Mouse (Mus musculus): ENCODE results near the gene Lif. TPM values are rescaled to one million over a fixed set of nuclear protein-coding genes. Genes with fewer than 3 reads are reported as not detected.

Gene Lif
- polyA plus RNA-seq, 1 experiment from 2014 or later, result not detected

DNA sequence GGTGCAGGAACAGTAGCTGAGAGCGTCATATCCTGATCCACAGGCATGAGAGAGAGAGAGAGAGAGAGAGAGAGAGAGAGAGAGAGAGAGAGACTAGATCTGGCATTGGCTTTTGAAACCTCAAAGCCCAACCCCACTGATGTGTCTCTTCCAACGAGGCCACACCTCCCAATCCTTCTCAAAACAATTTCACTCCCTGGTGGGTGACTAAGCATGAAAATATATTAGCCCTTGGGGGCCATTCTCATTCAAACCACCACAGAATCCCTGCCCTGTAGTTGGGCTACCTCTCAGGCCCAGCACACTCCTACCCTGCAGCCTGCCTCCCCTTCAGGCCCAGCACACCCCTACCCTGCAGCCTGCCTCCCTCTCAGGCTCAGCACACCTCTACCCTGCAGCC, 4.5 kb upstream of the Lif start:
- WGBS (ENCODE audit: insufficient replicate concordance), result 75% methylated on average over 2 of the region's 2 CpGs
- no peak for ATAC-seq
- H3K27ac ChIP-seq (ENCODE audit: low read depth), result no peak overlapping the region

DNA sequence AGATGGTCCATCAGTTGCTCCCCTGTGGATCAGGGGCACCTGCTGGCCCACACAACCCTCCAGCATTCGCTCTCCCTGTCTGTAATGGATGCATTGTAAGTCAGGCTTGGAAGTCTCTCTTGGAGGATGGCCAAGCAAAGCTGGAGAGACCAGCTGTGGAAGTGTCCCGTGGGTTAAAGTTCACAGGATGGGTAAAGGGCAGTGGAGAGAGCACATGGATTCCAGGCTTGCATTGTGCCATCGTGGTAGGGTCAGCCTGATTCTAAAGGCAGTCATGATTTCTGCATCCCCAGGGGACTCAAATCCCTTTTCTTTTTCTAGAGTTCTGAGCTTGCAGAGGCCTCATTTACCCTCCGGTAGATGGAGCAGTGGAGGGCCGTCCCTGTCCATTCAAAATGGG, 399 bp downstream of the Lif start:
- Histone ChIP-seq H3K36me3 (replicated peaks; ENCODE audit: insufficient read depth, low read length) (no peaks in the 10 kb centered on the region), H3K9ac (replicated peaks) (no peak overlapping the region), H3K9me3 (ENCODE audit: low read length) (no peaks in the 10 kb centered on the region), H3K4me2 (ENCODE audit: low read depth, low read length) (no peak overlapping the region), H3K4me3 (ENCODE audit: low read depth, low read length) (no peak overlapping the region), H3K27ac (ENCODE audit: low read depth) (0 out of 2 replicates have a peak overlapping the region, but pooled peaks have one; percentile 16), H3K27me3 (ENCODE audit: insufficient read depth, low read length) (no peaks in the 10 kb centered on the region), H3K4me1 (ENCODE audit: insufficient read depth) (peaks cover 23% of the 10 kb centered on the region)
- DNase-seq (no peak), ATAC-seq (peak; percentile 62)
- TF ChIP-seq CTCF (IDR thresholded peaks at IDR 0.05; ENCODE audit: low read depth) (no peak), EP300 (IDR thresholded peaks at IDR 0.05; ENCODE audit: low read depth) (no peak)
- WGBS (ENCODE audit: insufficient replicate concordance), result 53% methylated on average over 5 of the region's 5 CpGs

More for the DNA sequence above, 4.5 kb upstream of the Lif start:
- Histone ChIP-seq H3K4me1 (ENCODE audit: insufficient read depth) (peaks cover 16% of the 10 kb centered on the region), H3K9me3 (ENCODE audit: low read length) (no peaks in the 10 kb centered on the region), H3K4me3 (ENCODE audit: low read depth, low read length) (no peak overlapping the region), H3K27me3 (ENCODE audit: insufficient read depth, low read length) (no peaks in the 10 kb centered on the region), H3K4me2 (ENCODE audit: low read depth, low read length) (no peak overlapping the region), H3K9ac (replicated peaks) (no peak overlapping the region), H3K36me3 (replicated peaks; ENCODE audit: insufficient read depth, low read length) (no peaks in the 10 kb centered on the region)
- DNase-seq, result no peak
- TF ChIP-seq CTCF (IDR thresholded peaks at IDR 0.05; ENCODE audit: low read depth), result no peak
- TF ChIP-seq EP300 (IDR thresholded peaks at IDR 0.05; ENCODE audit: low read depth), result no peak

DNA sequence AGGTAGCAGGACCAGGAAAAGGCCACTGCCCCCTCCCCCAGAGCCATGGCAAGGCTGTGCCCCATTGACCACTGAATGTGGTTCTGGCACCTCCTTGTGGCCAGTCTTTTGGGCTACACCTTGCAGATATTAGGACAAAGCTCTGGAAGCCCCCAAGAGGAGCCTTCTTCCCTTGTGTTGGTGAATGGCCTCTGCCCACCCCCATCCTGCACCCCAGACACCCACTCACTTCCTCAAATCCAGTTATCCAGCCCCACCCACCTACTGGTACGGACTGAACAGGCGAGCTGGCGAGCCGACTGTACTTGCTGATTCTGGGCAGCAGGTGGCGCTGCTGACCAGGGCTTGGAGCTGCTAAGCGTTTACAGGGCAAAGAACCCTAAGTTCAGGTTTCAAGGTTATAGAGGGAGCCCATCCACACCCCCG, 1.3 kb downstream of the Lif start:
- TF ChIP-seq CTCF (IDR thresholded peaks at IDR 0.05; ENCODE audit: low read depth) (peak; percentile 97), EP300 (IDR thresholded peaks at IDR 0.05; ENCODE audit: low read depth) (no peak)
- Histone ChIP-seq H3K9ac (replicated peaks) (0 out of 2 replicates have a peak overlapping the region, but pooled peaks have one; percentile 30), H3K27ac (ENCODE audit: low read depth) (no peak overlapping the region), H3K27me3 (ENCODE audit: insufficient read depth, low read length) (no peaks in the 10 kb centered on the region), H3K4me2 (ENCODE audit: low read depth, low read length) (peak overlapping the region; percentile 70), H3K4me3 (ENCODE audit: low read depth, low read length) (0 out of 2 replicates have a peak overlapping the region, but pooled peaks have one; percentile 17), H3K9me3 (ENCODE audit: low read length) (no peaks in the 10 kb centered on the region), H3K4me1 (ENCODE audit: insufficient read depth) (peaks cover 26% of the 10 kb centered on the region), H3K36me3 (replicated peaks; ENCODE audit: insufficient read depth, low read length) (no peaks in the 10 kb centered on the region)
- DNase-seq (peak; percentile 89), ATAC-seq (peak; percentile 73)
- WGBS (ENCODE audit: insufficient replicate concordance), result under 1% methylated on average over 7 of the region's 7 CpGs

DNA sequence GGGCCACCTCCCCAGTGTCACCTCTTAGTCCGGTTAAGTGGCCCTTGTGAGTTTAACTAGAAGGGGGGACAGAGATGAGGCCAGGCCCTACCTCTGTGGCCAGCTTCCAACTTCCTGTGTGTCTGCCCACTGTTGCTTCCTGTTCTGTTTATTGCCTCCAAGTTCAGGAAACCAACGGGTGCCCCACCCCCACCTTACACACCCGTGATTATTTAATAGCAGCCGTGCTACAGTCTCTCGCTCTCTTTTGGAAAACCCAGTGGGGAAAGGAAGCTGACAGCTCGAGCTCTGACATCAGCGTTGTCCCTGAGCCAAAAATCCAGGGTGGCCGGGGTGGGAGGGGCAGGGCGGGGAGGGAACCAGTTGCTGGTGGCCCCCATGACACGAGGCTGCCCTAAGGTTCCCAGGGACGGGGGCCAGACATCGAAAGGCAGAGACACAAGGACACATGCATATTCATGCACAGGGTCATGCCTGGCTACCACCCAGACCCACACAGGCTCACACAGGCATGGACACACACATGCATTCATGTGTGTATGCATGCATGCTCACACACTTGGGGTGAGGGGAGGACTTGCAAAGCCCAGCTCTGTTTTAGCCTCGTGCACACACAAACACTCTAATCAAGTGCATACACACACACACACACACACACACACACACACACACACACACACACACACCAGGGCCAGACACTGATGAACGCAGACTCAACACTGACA, 3.3 kb downstream of the Lif start:
- H3K4me3 ChIP-seq (ENCODE audit: low read depth, low read length), result no peak overlapping the region
- 24% methylated on average over 14 of the region's 14 CpGs for WGBS (ENCODE audit: insufficient replicate concordance)
- no peaks in the 10 kb centered on the region for H3K36me3 ChIP-seq (replicated peaks; ENCODE audit: insufficient read depth, low read length)
- TF ChIP-seq CTCF (IDR thresholded peaks at IDR 0.05; ENCODE audit: low read depth), result no peak
- TF ChIP-seq EP300 (IDR thresholded peaks at IDR 0.05; ENCODE audit: low read depth), result no peak
- peak overlapping the region; percentile 51 for H3K4me2 ChIP-seq (ENCODE audit: low read depth, low read length)
- H3K27me3 ChIP-seq (ENCODE audit: insufficient read depth, low read length), result peaks cover 9% of the 10 kb centered on the region
- H3K9me3 ChIP-seq (ENCODE audit: low read length), result no peaks in the 10 kb centered on the region
- DNase-seq, result no peak
- ATAC-seq, result no peak
- no peak overlapping the region for H3K9ac ChIP-seq (replicated peaks)
- 0 out of 2 replicates have a peak overlapping the region, but pooled peaks have one; percentile 8 for H3K27ac ChIP-seq (ENCODE audit: low read depth)
- H3K4me1 ChIP-seq (ENCODE audit: insufficient read depth), result peaks cover 26% of the 10 kb centered on the region

DNA sequence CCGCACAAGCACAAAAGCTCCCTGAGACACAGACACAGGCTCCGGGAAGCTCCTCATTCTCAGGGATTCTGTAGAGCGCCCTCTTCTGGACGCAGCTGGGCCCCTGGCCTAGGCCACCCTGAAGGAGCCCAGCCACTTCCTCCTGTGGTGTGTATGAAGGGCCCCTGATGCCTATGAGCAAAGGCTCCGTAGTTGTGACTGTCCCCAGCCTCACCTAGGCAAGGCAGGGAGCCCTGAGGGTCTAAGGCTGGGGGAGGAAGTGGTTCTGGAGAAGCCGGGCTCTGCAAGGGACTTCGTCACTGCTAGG, 3.8 kb downstream of the Lif start:
- WGBS (ENCODE audit: insufficient replicate concordance), result 16% methylated on average over 7 of the region's 7 CpGs
- Histone ChIP-seq H3K9me3 (ENCODE audit: low read length) (no peaks in the 10 kb centered on the region), H3K4me3 (ENCODE audit: low read depth, low read length) (no peak overlapping the region), H3K4me1 (ENCODE audit: insufficient read depth) (peaks cover 30% of the 10 kb centered on the region), H3K9ac (replicated peaks) (no peak overlapping the region), H3K27me3 (ENCODE audit: insufficient read depth, low read length) (peaks cover 14% of the 10 kb centered on the region), H3K4me2 (ENCODE audit: low read depth, low read length) (peak overlapping the region; percentile 51; the same call in 1 of the 2 replicates), H3K36me3 (replicated peaks; ENCODE audit: insufficient read depth, low read length) (no peaks in the 10 kb centered on the region), H3K27ac (ENCODE audit: low read depth) (no peak overlapping the region)
- TF ChIP-seq EP300 (IDR thresholded peaks at IDR 0.05; ENCODE audit: low read depth) (no peak), CTCF (IDR thresholded peaks at IDR 0.05; ENCODE audit: low read depth) (peak; percentile 73)
- ATAC-seq (peak; percentile 21; the same call in 1 of the 2 replicates), DNase-seq (peak; percentile 80)

DNA sequence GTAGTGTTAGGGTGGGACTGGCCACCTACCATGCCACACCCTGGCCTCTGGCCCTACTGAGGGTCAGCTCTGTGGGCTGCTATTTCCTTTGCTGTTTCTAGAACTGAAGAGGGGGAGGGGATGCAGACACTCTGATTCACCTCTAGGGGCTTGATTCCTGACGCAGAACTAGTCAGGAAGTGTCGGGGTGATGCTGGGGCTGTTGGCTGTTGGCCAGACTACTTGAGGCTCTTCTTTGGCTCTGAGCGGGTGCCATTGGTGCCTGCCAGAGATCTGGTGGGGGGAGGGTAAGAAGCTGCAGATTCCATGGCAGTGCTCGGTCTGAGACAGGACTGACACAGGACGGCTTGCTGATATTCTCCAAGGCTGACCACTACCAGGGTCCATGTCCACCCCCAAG, 4.6 kb downstream of the Lif start:
- H3K36me3 ChIP-seq (replicated peaks; ENCODE audit: insufficient read depth, low read length), result no peaks in the 10 kb centered on the region
- no peak overlapping the region for H3K9ac ChIP-seq (replicated peaks)
- peaks cover 32% of the 10 kb centered on the region for H3K4me1 ChIP-seq (ENCODE audit: insufficient read depth)
- ATAC-seq (no peak), DNase-seq (no peak)
- WGBS (ENCODE audit: insufficient replicate concordance), result 47% methylated on average over 5 of the region's 5 CpGs
- no peak overlapping the region for H3K27ac ChIP-seq (ENCODE audit: low read depth)
- TF ChIP-seq CTCF (IDR thresholded peaks at IDR 0.05; ENCODE audit: low read depth), result peak; percentile 29
- TF ChIP-seq EP300 (IDR thresholded peaks at IDR 0.05; ENCODE audit: low read depth), result no peak
- no peak overlapping the region for H3K4me2 ChIP-seq (ENCODE audit: low read depth, low read length)
- H3K4me3 ChIP-seq (ENCODE audit: low read depth, low read length), result no peak overlapping the region
- H3K27me3 ChIP-seq (ENCODE audit: insufficient read depth, low read length), result peaks cover 20% of the 10 kb centered on the region
- H3K9me3 ChIP-seq (ENCODE audit: low read length), result no peaks in the 10 kb centered on the region
